Mouse (Mus musculus): ENCODE results near the gene Edem2. TPM values are rescaled to one million over a fixed set of nuclear protein-coding genes. Genes with fewer than 3 reads are reported as not detected.
"Not testable (repeated sequence)": the region's sequence is repeated elsewhere in the genome, so short reads cannot be mapped to it uniquely, and the experiment has no call there.

Gene Edem2
- polyA plus RNA-seq, 1 experiment from 2014 or later: 35.6 TPM

DNA sequence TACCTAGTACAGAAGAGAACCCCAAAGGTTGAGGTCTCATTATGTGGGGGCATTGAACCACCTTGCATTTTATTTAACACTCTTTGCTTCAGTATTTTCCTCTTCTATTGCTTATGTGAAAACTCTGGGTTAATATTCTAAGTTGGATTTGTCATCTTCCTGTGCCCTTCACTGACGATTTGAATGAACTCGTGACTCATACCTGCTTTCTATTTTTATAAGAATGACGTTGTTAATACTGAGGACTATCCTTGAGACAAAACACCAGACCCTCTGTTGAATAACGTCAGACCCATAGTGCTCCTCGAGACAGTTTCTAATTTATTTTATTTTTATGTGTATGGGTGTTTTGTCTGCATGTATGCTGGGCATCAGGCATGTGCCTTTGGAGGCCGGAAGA, 7.7 kb upstream of the Edem2 start:
- WGBS: 63% methylated on average over 6 of the region's 6 CpGs
- Histone ChIP-seq H3K9ac (no peak overlapping the region), H3K27me3 (ENCODE audit: insufficient read depth, low read length) (no peaks in the 10 kb centered on the region), H3K36me3 (ENCODE audit: insufficient read depth) (no peaks in the 10 kb centered on the region), H3K4me3 (ENCODE audit: low read depth, low read length) (no peak overlapping the region), H3K27ac (ENCODE audit: low read depth) (no peak overlapping the region), H3K4me2 (no peak overlapping the region), H3K4me1 (ENCODE audit: insufficient read depth) (no peaks in the 10 kb centered on the region), H3K9me3 (ENCODE audit: low read depth, low read length) (no peaks in the 10 kb centered on the region)
- ATAC-seq (ENCODE audit: insufficient read depth) (no peak), DNase-seq (no peak)
- TF ChIP-seq CTCF (IDR thresholded peaks at IDR 0.05; ENCODE audit: low read depth): no peak

- H3K4me1 ChIP-seq (ENCODE audit: insufficient read depth); ATAC-seq (ENCODE audit: insufficient read depth); H3K4me2 ChIP-seq; H3K36me3 ChIP-seq (ENCODE audit: insufficient read depth); H3K9me3 ChIP-seq (ENCODE audit: low read depth, low read length); H3K27me3 ChIP-seq (ENCODE audit: insufficient read depth, low read length); H3K4me3 ChIP-seq (ENCODE audit: low read depth, low read length); H3K27ac ChIP-seq (ENCODE audit: low read depth); H3K9ac ChIP-seq; DNase-seq: not testable (repeated sequence)
- 77% methylated on average over 5 of the region's 5 CpGs for WGBS
Observed at GRCm38 (mm10) chr2:155735766-155736165, 6.5 kb upstream of the Edem2 start, which contains the start of gene Gm17581. Gm17581 (minus strand) TSS chr2:155735866.

DNA sequence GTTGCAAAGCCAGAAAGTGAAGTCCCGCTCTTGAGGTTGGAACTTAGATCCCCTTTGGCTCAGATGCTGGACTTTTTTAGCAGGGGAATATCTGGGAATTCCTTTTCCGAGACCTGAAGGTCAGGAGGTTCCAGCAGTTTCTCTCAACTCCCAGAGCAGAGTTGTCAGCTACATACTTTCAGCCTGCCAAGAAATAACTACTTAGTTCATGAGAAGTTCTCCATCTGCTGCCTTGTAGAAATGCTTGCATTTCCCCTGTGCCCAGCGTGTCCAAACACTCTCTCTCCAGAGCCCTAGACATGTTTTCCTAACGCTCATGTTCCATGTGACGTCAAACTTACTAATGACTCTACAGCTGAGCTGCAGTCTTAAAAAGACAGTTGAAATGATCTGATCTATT, 5.8 kb upstream of the Edem2 start:
- H3K9me3 ChIP-seq (ENCODE audit: low read depth, low read length): no peaks in the 10 kb centered on the region
- no peak overlapping the region for H3K4me2 ChIP-seq
- H3K27ac ChIP-seq (ENCODE audit: low read depth): no peak overlapping the region
- H3K9ac ChIP-seq: no peak overlapping the region
- H3K27me3 ChIP-seq (ENCODE audit: insufficient read depth, low read length): no peaks in the 10 kb centered on the region
- H3K4me1 ChIP-seq (ENCODE audit: insufficient read depth): no peaks in the 10 kb centered on the region
- H3K36me3 ChIP-seq (ENCODE audit: insufficient read depth): no peaks in the 10 kb centered on the region
- no peak for TF ChIP-seq CTCF (IDR thresholded peaks at IDR 0.05; ENCODE audit: low read depth)
- no peak for DNase-seq
- ATAC-seq (ENCODE audit: insufficient read depth): no peak
- H3K4me3 ChIP-seq (ENCODE audit: low read depth, low read length): no peak overlapping the region
- 58% methylated on average over 5 of the region's 5 CpGs for WGBS

GRCm38 (mm10) chr2:155728742-155729141, 533 bp downstream of the Edem2 start:
- DNase-seq: no peak
- no peaks in the 10 kb centered on the region for H3K36me3 ChIP-seq (ENCODE audit: insufficient read depth)
- no peaks in the 10 kb centered on the region for H3K27me3 ChIP-seq (ENCODE audit: insufficient read depth, low read length)
- peak; percentile 13; the same call in 1 of the 2 replicates for ATAC-seq (ENCODE audit: insufficient read depth)
- peaks cover 7% of the 10 kb centered on the region; the same call in 1 of the 2 replicates for H3K4me1 ChIP-seq (ENCODE audit: insufficient read depth)
- no peak overlapping the region for H3K27ac ChIP-seq (ENCODE audit: low read depth)
- 2% methylated on average over 15 of the region's 15 CpGs for WGBS
- H3K4me2 ChIP-seq: peak overlapping the region; percentile 95
- H3K9ac ChIP-seq: peak overlapping the region; percentile 71
- TF ChIP-seq CTCF (IDR thresholded peaks at IDR 0.05; ENCODE audit: low read depth): no peak
- no peaks in the 10 kb centered on the region for H3K9me3 ChIP-seq (ENCODE audit: low read depth, low read length)
- H3K4me3 ChIP-seq (ENCODE audit: low read depth, low read length): peak overlapping the region; percentile 89

GRCm38 (mm10) chr2:155727764-155728395, 1.4 kb downstream of the Edem2 start:
- H3K4me2 ChIP-seq: peak overlapping the region; percentile 95; the same call in 1 of the 2 replicates
- no peak for TF ChIP-seq CTCF (IDR thresholded peaks at IDR 0.05; ENCODE audit: low read depth)
- ATAC-seq (ENCODE audit: insufficient read depth) (no peak), DNase-seq (no peak)
- H3K9me3 ChIP-seq (ENCODE audit: low read depth, low read length): no peaks in the 10 kb centered on the region
- H3K27me3 ChIP-seq (ENCODE audit: insufficient read depth, low read length): no peaks in the 10 kb centered on the region
- no peak overlapping the region for H3K9ac ChIP-seq
- no peaks in the 10 kb centered on the region for H3K36me3 ChIP-seq (ENCODE audit: insufficient read depth)
- WGBS: 60% methylated on average over 7 of the region's 7 CpGs
- H3K4me1 ChIP-seq (ENCODE audit: insufficient read depth): peaks cover 7% of the 10 kb centered on the region; the same call in 1 of the 2 replicates
- no peak overlapping the region for H3K27ac ChIP-seq (ENCODE audit: low read depth)
- no peak overlapping the region for H3K4me3 ChIP-seq (ENCODE audit: low read depth, low read length)

GRCm38 (mm10) chr2:155726302-155726701, 3.0 kb downstream of the Edem2 start:
- Histone ChIP-seq H3K27me3 (ENCODE audit: insufficient read depth, low read length) (no peaks in the 10 kb centered on the region), H3K4me3 (ENCODE audit: low read depth, low read length) (no peak overlapping the region), H3K36me3 (ENCODE audit: insufficient read depth) (0 out of 2 replicates have a peak, but pooled peaks cover 4% of the 10 kb centered on the region), H3K4me2 (no peak overlapping the region), H3K27ac (ENCODE audit: low read depth) (no peak overlapping the region), H3K9me3 (ENCODE audit: low read depth, low read length) (no peaks in the 10 kb centered on the region), H3K4me1 (ENCODE audit: insufficient read depth) (peaks cover 7% of the 10 kb centered on the region; the same call in 1 of the 2 replicates), H3K9ac (no peak overlapping the region)
- TF ChIP-seq CTCF (IDR thresholded peaks at IDR 0.05; ENCODE audit: low read depth): no peak
- ATAC-seq (ENCODE audit: insufficient read depth) (no peak), DNase-seq (no peak)
- WGBS: 63% methylated on average over 7 of the region's 7 CpGs

DNA sequence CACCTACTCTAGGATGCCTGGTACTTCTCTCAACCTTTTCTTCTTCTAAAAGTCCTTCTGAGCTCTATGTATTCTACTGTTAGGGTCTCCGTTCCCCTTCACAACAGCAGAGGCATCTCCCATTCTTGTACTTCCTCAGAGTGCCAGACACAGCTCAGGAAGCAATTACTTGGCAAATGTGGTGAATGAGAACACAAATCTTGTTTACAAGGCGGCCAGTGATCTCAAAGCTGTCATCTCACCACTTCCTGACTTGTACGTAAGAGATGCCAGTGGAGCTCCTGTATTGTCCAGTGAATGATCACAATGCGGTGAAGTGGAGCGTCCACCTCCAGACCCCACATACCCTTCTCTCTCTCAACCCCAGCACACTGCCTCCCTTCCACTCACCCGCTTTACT, 4.7 kb downstream of the Edem2 start:
- no peak for TF ChIP-seq CTCF (IDR thresholded peaks at IDR 0.05; ENCODE audit: low read depth)
- ATAC-seq (ENCODE audit: insufficient read depth): no peak
- 0 out of 2 replicates have a peak, but pooled peaks cover 7% of the 10 kb centered on the region for H3K36me3 ChIP-seq (ENCODE audit: insufficient read depth)
- H3K4me1 ChIP-seq (ENCODE audit: insufficient read depth): peaks cover 4% of the 10 kb centered on the region; the same call in 1 of the 2 replicates
- H3K27ac ChIP-seq (ENCODE audit: low read depth): no peak overlapping the region
- no peak overlapping the region for H3K4me2 ChIP-seq
- H3K9ac ChIP-seq: no peak overlapping the region
- no peaks in the 10 kb centered on the region for H3K27me3 ChIP-seq (ENCODE audit: insufficient read depth, low read length)
- H3K4me3 ChIP-seq (ENCODE audit: low read depth, low read length): no peak overlapping the region
- no peaks in the 10 kb centered on the region for H3K9me3 ChIP-seq (ENCODE audit: low read depth, low read length)
- 82% methylated on average over 6 of the region's 6 CpGs for WGBS
- DNase-seq: no peak

All from lung, embryonic 14.5 days (tissue).